Mouse (Mus musculus) embryonic facial prominence, embryonic 10.5 days (tissue): ENCODE data around the gene Hoxa6. TPM values are rescaled to one million over a fixed set of nuclear protein-coding genes. Genes with fewer than 3 reads are reported as not detected.
A peak's percentile ranks its signal among the peaks of the same experiment; 100 is the strongest.

ENCODE experiments used
- DNase-seq: peaks from one replicate; pipeline ENCODE4 v3.0.0-alpha.2; 2017; ENCODE audit warnings: low spot score
- H3K27ac ChIP-seq: fragments of 300-500 bp; sonication (generic); replicated peaks from 2 replicates; pipeline ENCODE4 v1.5.1; 2016; ENCODE audit warnings: mild to moderate bottlenecking
- H3K27me3 ChIP-seq: fragments of 300-500 bp; sonication (generic); replicated peaks from 2 replicates; pipeline ENCODE4 v1.6.1; 2016; ENCODE audit warnings: low read depth, mild to moderate bottlenecking; ENCODE audit not compliant: poor library complexity, severe bottlenecking
- H3K36me3 ChIP-seq: fragments of 300-500 bp; sonication (generic); replicated peaks from 2 replicates; pipeline ENCODE4 v1.6.1; 2016; ENCODE audit warnings: mild to moderate bottlenecking, moderate library complexity
- H3K4me1 ChIP-seq: fragments of 300-500 bp; sonication (generic); 2 replicates; pipeline ENCODE4 v1.6.1; 2016
- H3K4me3 ChIP-seq: fragments of 300-500 bp; sonication (generic); 2 replicates; pipeline ENCODE4 v1.5.1; 2016; ENCODE audit warnings: mild to moderate bottlenecking, moderate library complexity
- H3K9me3 ChIP-seq: fragments of 300-500 bp; sonication (generic); 2 replicates; pipeline ENCODE4 v1.6.1; 2016; ENCODE audit warnings: mild to moderate bottlenecking
- WGBS: fragments of 180-500 bp; shearing (Covaris S2); methylation state at CpG from one replicate; pipeline ENCODE4 v1.1.7; 2016; 5-methylcytosine and 5-hydroxymethylcytosine counted together
- polyA plus RNA-seq: library from polyadenylated mRNA; unstranded; fragments of >200 nt; fragmentation: Nextera tagmentation; extraction: Ambion mirVana; gene quantifications from 2 replicates; pipeline ENCODE4 v1.2.1, GENCODE M21; 2016

Gene Hoxa6
- polyA plus RNA-seq, 1 experiment from 2014 or later: not detected

DNA sequence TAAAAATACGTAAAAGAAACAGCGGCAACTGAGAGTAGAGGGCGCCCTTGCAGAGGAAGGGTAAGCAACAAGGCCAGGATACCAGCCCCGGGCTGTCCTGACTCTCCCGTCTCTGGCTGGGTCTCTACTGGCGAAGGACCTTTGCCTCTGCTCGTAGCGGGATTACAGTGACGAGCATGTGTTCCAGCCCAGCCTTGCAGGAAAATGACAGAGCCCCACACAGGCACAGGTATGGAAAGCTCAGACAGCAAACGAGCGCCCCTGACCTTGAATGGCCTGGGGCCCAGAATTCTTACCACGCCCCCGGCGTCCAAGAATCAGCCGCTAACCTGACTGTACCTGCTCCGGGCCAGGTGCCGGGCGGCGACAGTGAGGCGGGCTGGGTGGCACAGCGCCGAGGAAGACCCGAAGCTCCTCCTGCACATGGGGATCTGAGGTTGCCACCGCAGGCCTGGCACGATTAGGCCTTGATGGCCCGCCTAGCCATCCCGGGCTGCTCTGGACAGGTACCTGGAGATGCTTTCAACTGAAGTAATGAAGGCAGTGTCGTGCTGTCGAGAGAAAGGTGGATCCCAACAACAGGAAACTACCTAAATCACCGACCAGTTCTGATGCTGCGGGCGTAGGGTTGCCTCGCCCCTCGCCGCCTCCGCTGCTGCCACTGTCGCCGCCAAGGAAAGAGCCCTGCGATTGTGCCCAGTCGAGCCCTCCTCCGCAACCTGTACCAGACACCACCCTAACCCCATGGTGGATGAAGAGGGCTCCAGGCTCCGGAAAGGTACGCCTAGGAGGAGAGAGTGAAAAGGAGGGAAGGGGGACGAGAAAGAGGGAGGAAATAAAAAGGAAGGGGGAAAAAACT is 21.3 kb upstream of the Hoxa6 start:
- Histone ChIP-seq H3K27me3 (peaks cover 100% of the 10 kb centered on the region), H3K4me1 (peaks cover 13% of the 10 kb centered on the region; the same call in 1 of the 2 replicates), H3K9me3 (no peaks in the 10 kb centered on the region), H3K4me3 (no peak overlapping the region), H3K36me3 (no peaks in the 10 kb centered on the region), H3K27ac (no peak overlapping the region)
- under 1% methylated on average over 44 of the region's 44 CpGs for WGBS
- DNase-seq: no peak

- Histone ChIP-seq H3K4me1 (peaks cover 6% of the 10 kb centered on the region; the same call in 1 of the 2 replicates), H3K9me3 (no peaks in the 10 kb centered on the region), H3K36me3 (no peaks in the 10 kb centered on the region), H3K27me3 (peaks cover 100% of the 10 kb centered on the region), H3K27ac (no peak overlapping the region), H3K4me3 (no peak overlapping the region)
- DNase-seq: no peak
- WGBS: 1% methylated on average over 38 of the region's 38 CpGs
Measured at GRCm38 (mm10) chr6:52228475-52229465, 20.2 kb upstream of the Hoxa6 start.

GRCm38 (mm10) chr6:52227470-52228222 is 19.1 kb upstream of the Hoxa6 start:
- no peak overlapping the region for H3K27ac ChIP-seq
- H3K9me3 ChIP-seq: no peaks in the 10 kb centered on the region
- H3K4me1 ChIP-seq: peaks cover 6% of the 10 kb centered on the region; the same call in 1 of the 2 replicates
- 2% methylated on average over 11 of the region's 11 CpGs for WGBS
- DNase-seq: no peak
- peaks cover 100% of the 10 kb centered on the region for H3K27me3 ChIP-seq
- H3K36me3 ChIP-seq: no peaks in the 10 kb centered on the region
- no peak overlapping the region for H3K4me3 ChIP-seq

DNA sequence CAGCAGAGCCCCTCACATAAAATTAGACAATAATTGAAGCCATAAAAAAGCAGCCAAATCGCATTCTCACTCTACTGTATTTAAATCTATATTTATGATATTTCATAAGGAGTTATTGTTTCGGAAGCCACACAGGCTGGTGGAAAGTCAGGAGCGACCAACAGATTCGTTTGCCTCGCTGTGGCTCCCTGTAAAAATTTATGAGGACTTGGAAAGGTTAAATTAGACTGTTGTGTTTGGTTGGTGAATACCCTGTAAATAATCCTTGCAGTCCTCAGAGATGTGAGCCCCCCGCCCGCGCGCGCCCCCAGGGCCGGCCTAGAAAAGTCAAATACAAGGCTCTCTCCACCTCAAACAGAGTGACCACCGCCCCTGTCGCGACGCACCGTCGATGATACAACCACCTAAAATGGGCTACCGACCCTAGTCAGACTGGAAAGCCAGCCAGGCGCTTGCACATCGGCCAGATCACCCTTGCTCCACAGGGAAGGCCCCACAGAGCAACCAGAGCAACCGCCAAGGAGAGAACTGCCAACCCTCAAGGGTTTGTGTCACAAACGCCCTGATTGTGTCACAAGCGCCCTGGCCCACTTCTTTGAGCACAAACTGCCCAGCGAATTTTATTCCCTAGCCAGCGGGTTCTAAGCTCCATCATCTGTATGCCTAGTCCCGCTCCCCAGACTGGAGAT is 18.2 kb upstream of the Hoxa6 start:
- DNase-seq: no peak
- H3K4me1 ChIP-seq: peaks cover 7% of the 10 kb centered on the region
- no peak overlapping the region for H3K27ac ChIP-seq
- no peaks in the 10 kb centered on the region for H3K36me3 ChIP-seq
- H3K9me3 ChIP-seq: no peaks in the 10 kb centered on the region
- peaks cover 100% of the 10 kb centered on the region for H3K27me3 ChIP-seq
- H3K4me3 ChIP-seq: no peak overlapping the region
- WGBS: 3% methylated on average over 26 of the region's 26 CpGs

DNA sequence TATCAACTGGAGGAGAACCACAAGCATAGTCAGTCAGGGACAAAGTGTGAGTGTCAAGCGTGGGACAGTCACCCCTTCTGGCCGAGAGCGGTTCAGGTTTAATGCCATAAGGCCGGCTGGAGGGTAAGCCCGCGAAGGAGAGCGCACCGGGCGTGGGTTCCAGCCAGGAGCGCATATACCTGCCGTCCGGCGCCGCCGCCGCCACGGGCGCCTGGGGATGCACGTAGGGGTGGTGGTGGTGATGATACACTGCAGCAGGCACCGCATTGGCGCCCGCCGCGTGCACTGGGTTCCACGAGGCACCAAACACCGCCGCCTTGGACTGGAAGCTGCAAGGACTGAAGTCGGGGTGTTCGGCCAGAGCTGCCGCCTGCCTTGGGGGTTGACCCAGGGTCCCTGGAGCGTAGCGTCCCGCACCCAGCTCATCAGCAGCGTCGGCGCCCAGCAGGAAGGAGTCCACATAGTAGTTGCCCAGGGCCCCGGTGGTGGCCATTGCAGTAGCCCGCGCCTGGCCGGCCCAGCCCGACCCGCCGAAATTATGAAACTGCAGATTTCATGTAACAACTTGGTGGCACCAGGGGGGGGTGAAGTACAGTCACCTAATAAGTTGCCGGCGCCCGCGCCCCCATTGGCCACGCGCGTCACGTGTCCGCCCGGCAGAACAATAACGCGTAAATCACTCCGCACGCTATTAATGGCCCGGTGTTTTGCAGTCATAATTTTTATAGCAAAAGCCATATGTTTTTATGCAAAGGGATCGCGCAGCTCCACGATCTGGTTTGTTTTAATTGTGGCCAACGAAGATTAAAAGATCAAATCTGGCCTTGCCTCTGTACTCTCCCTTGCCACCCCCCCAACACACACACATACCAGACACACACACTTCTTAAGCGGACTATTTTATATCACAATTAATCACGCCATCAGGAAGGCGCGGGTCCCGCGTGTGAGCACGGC is 17.4 kb upstream of the Hoxa6 start:
- Histone ChIP-seq H3K4me3 (no peak overlapping the region), H3K4me1 (peaks cover 14% of the 10 kb centered on the region), H3K27ac (no peak overlapping the region), H3K27me3 (peaks cover 100% of the 10 kb centered on the region), H3K36me3 (no peaks in the 10 kb centered on the region), H3K9me3 (no peaks in the 10 kb centered on the region)
- DNase-seq: no peak
- WGBS: 2% methylated on average over 69 of the region's 69 CpGs

DNA sequence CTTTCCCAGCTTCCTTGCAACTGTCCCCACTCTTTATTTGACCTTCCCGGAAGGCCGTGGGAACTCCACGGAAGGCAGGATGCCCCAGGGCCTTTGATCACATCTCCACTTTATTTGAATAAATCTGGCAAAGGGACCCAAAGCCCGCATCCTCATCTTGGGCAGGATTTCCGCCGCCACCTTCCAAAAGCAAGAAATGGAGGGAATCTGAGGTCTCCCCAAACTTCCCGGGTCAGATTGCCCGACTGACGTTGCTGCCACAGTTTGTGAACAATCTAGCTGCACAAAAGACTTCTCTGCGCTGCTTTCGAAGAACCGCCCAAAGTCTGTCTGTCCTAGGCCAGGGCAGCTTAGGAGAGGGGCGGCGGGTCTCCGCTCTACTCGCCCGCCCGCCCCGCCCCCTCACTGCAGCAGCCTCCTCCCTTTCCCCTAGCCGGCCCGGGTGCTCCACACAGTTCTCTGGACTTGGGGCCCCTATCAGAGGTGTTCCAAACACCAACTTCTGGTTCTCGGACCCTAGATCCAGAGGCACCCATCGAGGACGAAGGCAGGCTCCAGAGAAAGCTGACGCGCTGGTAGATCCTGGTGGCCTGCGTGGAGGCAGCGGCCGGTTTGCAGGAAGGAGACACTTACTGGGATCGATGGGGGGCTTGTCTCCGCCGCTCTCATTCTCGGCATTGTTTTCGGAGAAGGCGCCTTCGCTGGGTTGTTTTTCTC is 16.5 kb upstream of the Hoxa6 start:
- H3K4me1 ChIP-seq: peaks cover 11% of the 10 kb centered on the region
- H3K27me3 ChIP-seq: peaks cover 100% of the 10 kb centered on the region
- 2% methylated on average over 36 of the region's 36 CpGs for WGBS
- H3K9me3 ChIP-seq: no peaks in the 10 kb centered on the region
- no peak overlapping the region for H3K27ac ChIP-seq
- DNase-seq: no peak
- no peak overlapping the region for H3K4me3 ChIP-seq
- no peaks in the 10 kb centered on the region for H3K36me3 ChIP-seq

DNA sequence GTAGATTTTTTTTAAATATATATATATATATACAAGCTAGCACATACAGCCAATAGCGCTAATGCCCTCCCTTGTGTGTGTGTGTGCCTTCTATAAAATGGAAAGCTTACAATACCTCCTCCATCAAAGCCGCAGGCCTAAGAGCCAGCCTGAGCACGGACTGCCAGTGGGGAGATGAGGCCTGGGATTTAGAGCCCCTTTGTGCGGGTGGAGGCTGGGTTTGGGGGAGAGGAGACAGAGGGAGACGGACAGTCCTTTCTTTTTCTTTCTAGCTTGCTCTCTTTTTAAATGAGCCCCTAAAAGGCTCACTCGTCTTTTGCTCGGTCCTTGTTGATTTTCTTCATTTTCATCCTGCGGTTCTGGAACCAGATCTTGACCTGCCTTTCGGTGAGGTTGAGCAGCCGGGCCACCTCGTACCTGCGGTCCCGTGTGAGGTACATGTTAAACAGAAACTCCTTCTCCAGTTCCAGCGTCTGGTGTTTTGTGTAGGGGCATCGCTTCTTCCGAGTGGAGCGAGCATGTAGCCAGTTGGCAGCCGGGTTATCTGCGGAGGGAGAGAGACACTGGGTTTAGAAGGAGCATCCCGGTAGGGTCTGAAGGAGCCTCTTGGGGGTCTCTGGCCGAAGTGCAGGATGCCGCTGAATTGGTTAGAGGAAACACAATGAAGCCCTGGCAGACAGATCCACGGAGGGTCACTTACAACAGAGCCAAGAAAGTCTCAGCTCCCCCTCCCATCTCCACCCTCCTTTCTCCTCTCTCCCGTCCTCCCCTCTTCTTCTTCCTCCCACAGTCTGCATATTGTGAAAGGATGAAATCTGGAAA is 15.6 kb upstream of the Hoxa6 start:
- Histone ChIP-seq H3K9me3 (no peaks in the 10 kb centered on the region), H3K27me3 (peaks cover 100% of the 10 kb centered on the region), H3K36me3 (no peaks in the 10 kb centered on the region), H3K4me1 (peaks cover 11% of the 10 kb centered on the region), H3K4me3 (no peak overlapping the region), H3K27ac (no peak overlapping the region)
- under 1% methylated on average over 24 of the region's 24 CpGs for WGBS
- no peak for DNase-seq

DNA sequence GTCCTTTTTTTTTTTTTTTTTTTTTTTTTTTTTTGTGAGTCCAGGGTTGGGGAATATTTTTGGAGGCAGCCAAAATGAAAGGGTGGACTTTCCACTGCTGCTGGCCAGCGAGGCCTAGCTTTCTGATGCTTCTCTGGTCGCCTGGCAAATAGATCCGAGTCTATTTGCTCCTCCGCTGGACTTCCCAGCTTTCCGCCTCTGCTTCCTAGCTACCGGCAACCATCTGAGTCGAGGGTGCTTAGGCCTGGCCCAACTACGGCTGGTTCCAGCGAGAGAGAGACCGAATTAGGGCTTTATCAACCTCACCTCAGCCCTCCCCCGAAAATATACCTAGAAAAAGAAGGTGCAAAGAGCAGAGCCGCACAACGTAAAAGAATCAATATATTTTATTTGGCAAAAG is 14.2 kb upstream of the Hoxa6 start:
- Histone ChIP-seq H3K9me3 (no peaks in the 10 kb centered on the region), H3K36me3 (no peaks in the 10 kb centered on the region), H3K27ac (no peak overlapping the region), H3K27me3 (peaks cover 100% of the 10 kb centered on the region), H3K4me3 (no peak overlapping the region), H3K4me1 (peaks cover 14% of the 10 kb centered on the region)
- DNase-seq: no peak
- WGBS: 8% methylated on average over 13 of the region's 13 CpGs

DNA sequence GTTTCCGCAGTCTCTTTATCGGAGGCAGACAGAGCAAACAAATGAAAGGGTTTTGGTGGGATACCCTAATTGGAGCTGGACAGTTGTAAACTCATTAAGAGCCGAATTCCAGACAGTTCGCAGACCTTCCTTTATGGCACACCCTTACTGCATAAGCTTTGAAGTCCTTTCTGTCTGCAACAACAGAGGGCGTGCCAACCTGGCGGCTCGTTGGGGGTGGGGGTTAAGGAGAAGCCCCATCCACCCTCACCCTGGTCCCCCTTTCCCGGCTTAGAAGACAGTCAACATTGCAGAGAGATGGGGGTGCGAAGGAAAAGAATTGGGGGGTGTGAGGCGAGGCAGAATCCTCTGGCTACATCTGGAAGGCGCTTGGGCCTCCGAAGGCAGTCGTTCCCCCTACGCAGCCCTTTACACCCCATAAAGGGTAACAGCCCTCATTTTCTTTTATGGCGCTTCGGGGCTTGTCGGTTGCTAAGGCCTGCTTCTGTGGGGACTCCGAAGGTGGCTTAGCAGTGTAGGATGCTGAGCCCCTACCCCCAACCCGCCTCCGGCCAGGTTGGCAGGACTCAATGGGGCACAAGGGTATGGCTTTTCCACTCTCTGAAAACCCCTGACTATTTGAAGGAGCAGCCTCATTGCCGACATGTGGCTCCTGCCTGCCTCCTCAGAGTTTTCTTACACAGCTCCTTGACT is 13.6 kb upstream of the Hoxa6 start:
- H3K4me3 ChIP-seq: peak overlapping the region; percentile 57
- H3K4me1 ChIP-seq: peaks cover 20% of the 10 kb centered on the region
- no peak overlapping the region for H3K27ac ChIP-seq
- H3K27me3 ChIP-seq: peaks cover 100% of the 10 kb centered on the region
- H3K9me3 ChIP-seq: no peaks in the 10 kb centered on the region
- 4% methylated on average over 21 of the region's 21 CpGs for WGBS
- no peaks in the 10 kb centered on the region for H3K36me3 ChIP-seq
- no peak for DNase-seq
